Mouse (Mus musculus) kidney, postnatal 10 days (tissue): ENCODE data around the gene Sync.
A peak's percentile ranks its signal among the peaks of the same experiment; 100 is the strongest.

ENCODE experiments used
- DNase-seq: peaks from one replicate; pipeline ENCODE4 v3.0.0; 2021; ENCODE audit warnings: mixed read lengths

The Sync gene

GRCm38 (mm10) chr4:129263225-129264021 lies 24.0 kb upstream of the Sync start:
- DNase-seq = peak; percentile 74

- DNase-seq = no peak
Observed at GRCm38 (mm10) chr4:129266191-129266590, 21.2 kb upstream of the Sync start.

DNA sequence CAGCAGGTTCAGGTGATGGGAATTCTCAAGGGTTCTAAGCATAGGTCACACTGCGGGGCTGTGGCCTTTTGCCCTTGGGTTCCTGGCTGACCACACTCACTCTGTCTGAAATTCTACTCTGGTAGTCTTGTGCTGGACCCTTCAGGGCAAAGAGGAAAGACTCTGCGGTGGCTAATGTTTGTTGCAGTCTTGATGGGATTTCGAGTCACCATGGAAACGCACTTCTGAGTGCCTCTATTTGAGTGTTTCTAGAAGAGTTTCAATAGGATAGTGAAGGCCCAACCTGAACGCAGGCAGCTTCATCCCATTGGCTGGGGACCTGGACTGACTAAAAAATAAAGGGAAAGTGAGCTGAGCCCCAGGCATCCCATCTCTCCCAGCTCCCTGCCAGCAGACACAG lies 20.6 kb upstream of the Sync start:
- DNase-seq = no peak

GRCm38 (mm10) chr4:129268698-129269097 lies 18.7 kb upstream of the Sync start:
- no peak for DNase-seq

- DNase-seq = peak; percentile 78
Observed at GRCm38 (mm10) chr4:129271991-129272755, 15.2 kb upstream of the Sync start.

DNA sequence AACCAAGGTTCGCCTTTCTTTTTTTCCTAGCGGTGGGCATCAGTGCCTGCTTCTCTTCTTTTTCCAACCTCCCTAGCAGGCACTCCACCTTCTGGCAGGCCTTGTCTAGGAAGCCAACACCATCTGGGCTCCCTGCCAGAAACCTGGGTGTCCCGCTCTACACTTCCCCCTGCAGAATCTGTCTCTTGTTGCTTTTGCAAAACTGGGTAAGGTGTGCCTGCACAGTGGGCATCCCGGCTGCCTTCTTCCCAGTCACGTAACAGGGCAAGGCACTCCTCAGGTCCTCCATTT lies 14.7 kb upstream of the Sync start:
- DNase-seq = peak; percentile 84

- DNase-seq = peak; percentile 98
Observed at GRCm38 (mm10) chr4:129276453-129276865, 11.0 kb upstream of the Sync start.

GRCm38 (mm10) chr4:129282786-129283185 lies 4.6 kb upstream of the Sync start:
- DNase-seq = no peak

- DNase-seq = no peak
Observed at GRCm38 (mm10) chr4:129283226-129283625, 4.2 kb upstream of the Sync start.

GRCm38 (mm10) chr4:129284685-129285084 lies 2.7 kb upstream of the Sync start:
- no peak for DNase-seq

DNA sequence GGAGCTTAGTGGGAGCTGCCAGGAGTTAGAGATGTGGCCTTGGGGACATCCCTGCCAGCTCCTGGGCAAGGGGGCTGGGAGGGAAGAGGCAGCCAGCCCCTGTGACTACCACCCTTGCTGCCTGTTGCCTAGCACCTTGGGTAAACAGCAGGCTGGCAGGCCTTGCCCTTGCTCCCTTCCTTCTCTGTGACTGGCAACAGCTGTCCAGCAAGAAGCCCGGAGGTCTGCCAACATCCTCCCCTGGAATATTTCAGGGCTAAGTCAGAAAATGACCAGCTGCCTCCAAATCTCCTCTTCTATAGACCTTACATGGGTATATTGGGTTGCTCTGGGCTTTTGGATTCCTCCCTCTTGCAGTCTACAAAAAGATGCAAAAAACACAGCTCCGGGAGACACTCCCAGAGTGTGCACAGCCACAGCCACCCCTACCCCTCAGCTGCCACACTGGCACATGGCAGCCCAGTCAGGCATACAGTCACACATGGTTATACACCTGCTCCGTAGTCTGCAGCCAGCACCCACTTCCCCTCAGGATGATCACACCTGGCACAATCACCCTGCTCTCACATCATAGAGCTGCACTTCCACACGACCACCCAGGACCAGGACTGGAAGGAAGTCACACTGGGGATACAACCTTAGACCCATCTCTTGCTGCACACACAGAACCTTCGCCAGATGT lies 1.3 kb upstream of the Sync start:
- DNase-seq = no peak

DNA sequence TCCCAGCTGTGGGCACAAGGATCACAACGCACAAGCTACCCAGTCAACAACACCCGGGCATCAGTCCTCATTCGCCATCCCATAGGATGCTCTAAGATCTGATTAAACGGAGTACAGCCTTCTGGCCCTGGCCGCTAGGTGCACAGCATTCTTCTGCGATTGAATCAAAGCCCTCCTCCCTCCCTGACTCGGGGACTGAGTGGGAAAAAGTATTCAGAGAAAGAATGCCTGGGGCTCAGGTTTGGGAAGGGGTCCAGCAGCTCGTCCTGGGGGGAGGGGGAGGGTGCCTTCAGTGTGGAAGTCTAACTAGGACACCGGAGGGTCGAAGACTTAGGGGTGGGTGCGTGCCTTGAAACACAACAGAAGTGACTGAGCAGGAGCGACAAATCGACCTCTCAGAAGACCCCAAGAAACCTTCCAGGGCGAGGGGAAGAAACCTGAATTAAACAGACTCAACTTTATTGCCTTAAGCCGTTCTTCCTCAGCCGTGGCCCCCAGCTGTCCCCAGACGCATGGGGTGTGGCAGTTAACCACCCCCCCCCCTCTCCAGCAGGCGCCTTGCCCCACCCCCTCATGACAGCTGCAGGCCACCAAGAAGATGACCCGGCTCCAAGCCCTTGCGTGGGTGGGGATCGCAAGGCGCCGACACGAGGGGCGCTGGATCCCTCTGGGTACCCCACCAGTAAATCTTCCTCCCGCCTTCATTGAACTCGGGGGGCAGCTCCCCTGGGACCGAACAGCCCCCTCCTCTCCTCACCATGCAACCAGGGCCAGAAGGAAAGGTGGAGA lies 540 bp upstream of the Sync start:
- peak; percentile 55 for DNase-seq

DNA sequence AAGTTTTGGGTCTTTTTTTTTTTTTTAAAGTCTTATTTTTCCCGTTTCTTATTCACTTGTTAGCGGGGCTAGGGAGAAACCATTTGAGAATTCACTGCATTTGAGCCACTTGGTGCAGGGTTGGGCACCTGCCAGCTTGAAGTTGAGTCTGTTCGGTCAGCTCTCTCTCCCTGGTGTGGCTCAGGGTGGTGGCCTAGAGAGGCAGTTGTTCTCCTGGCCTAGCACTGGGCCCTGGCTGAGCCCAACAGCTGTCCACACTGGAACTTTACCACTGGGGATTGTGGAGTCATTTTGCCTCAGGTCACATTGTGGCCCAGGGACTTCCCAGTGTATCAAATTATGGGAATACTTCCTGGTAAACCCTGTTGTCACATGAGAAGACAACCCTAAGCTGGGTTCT lies 650 bp downstream of the Sync start:
- peak; percentile 52 for DNase-seq

DNA sequence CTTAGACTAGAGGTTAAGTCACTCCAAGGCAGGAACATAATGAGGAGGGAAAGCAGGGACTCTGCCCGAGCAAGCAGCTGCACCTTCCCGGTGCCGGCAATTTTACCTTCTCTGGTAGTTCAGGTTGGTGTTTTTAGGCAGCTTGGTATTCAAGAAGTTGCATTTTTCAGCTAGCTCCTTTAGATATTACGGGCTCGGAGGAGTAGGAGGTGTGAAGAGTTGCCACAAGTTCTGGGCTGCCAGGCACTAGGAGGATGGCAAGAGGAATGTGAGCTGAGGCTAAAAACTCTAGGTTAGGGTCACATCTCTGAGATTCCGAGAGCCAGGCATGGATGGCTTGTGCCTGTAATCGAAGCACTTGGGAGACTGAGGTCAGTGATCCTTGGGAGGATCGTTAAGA lies 2.3 kb downstream of the Sync start:
- DNase-seq = no peak

GRCm38 (mm10) chr4:129292831-129293230 lies 5.4 kb downstream of the Sync start:
- DNase-seq = no peak

GRCm38 (mm10) chr4:129293702-129294101 lies 6.3 kb downstream of the Sync start:
- DNase-seq = no peak

DNA sequence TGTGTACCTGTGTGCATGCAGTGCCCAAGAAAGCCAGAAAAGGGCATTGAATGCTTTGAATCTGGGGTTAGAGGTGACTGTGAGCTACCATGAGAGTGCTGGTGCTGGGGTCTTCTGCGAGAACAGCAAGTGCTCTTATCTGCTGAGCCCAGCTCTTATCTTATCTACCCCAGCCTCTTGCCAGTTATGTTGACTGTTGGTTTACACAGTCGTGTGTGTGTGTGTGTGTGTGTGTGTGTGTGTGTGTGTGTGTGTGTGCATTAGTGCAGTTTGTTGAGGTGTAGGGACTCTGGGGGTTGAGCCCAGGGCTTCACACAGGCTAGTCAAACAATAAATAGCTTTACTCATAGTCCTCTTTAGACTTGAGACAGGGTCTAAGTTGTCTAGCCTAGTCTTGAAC lies 7.8 kb downstream of the Sync start:
- no peak for DNase-seq

GRCm38 (mm10) chr4:129296066-129296465 lies 8.6 kb downstream of the Sync start:
- DNase-seq = no peak

DNA sequence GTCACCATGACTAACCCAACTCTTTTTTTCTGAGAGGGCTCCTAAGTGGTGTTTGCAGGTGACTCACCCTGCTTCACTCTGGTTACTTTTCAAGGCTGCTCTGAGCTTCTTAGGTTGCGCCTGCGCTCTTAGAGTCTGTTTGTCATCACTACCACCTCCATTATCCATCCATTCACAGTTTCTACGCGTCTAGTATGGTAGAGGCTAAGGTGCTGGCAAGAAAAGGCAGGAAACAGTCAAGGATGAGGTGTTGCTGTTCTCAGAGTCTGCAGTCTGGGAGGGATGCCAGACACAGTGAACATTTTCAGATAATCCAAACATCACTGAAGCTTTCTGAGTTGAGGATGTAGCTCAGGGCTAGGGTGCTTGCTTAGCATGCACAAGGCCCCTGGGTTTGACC lies 10.3 kb downstream of the Sync start:
- no peak for DNase-seq

DNA sequence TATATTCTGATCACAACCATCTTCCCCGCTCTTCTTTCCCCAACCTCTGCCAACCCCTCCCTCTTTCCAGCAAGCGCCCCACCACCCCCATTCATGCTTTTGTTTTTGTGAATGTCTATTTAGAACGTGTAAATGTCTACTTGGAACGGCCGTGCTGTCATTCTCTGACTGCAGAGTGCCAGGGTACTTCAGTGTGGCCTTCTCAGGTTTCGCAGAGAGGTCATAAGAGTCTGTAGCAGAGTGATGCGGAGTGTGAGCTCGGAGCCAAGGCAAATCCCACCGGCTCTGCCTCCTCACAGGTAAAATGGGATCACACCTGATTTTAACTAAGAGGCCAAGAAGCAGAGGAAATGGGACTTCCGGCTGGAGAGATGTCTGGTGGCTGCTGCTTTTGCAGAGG lies 11.7 kb downstream of the Sync start:
- no peak for DNase-seq

- no peak for DNase-seq
Observed at GRCm38 (mm10) chr4:129303401-129303800, 16.0 kb downstream of the Sync start.

GRCm38 (mm10) chr4:129303816-129304215 lies 16.4 kb downstream of the Sync start:
- peak; percentile 13 for DNase-seq

DNA sequence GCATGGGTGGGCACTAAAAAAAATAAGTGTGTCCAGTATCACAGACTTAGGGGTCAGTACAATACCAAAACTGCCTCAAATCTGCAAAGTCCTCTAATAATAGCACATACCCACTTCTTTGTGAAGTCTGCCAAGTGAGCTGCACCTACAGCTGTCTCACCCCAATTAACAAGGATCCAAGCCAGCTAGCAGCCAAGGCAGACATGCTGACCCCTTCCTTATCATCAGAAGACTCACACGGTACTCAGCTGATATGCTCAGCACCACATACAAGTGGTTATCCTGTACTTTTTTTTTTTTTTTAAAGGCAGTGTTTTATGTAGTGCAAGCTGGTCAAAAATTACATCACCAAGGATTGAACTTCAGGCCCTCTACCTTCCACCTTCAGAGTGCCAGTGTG lies 16.9 kb downstream of the Sync start:
- no peak for DNase-seq
